Mouse (Mus musculus): ENCODE measurements around the gene Mrps5.
A peak's percentile ranks its signal among the peaks of the same experiment; 100 is the strongest.
"Not testable (repeated sequence)": the region's sequence is repeated elsewhere in the genome, so short reads cannot be mapped to it uniquely, and the experiment has no call there.

Mrps5 gene

GRCm38 (mm10) chr2:127586694-127587513, at the start of gene Mrps5, which contains the start of gene Zfp661:
Gene Mrps5 (plus strand): TSS chr2:127587222.
Gene Zfp661 (minus strand): TSS chr2:127587094.
- peak; percentile 86 for DNase-seq

DNA sequence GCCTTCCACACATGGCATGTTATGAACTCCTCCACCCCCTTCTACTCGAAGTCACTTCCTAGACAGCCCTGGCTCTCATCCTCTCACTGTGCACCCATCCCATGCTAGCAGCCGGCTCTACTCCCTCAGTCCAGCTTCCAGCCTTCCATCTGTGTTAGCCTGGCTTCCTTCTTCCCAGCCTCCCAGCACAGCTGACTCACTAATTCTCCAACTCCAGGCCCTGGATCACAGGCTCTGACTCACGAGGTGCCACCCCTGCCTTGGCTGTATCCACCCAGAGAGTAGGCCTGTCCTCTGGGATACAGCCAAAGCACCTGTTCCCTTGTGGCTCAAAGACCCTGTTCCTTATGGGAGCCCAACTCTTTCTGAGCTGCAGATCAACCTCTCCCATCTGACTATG, 49.5 kb upstream of the Mrps5 start:
- DNase-seq = peak; percentile 20

GRCm38 (mm10) chr2:127539494-127539893, 47.5 kb upstream of the Mrps5 start:
- DNase-seq = peak; percentile 63

DNA sequence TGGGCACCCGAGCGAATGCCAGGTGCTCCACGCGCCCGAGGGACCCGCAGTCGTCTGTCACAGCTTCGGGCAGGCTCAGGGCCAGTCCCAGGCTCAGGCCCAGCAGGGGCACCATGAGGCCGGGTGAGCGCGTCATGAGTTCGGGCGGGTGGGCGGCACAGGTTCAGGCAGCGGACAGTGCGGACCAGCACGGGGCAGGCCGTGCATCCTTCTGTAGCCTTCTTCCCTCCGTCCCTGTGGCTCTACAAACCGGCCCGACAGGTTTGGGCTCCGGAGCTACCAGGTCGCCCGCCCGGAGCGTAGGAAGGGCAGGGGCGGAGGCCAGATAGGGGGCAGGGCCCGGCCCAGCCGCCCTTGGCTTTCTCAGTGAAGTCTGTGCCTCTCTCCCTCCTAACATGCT, 45.8 kb upstream of the Mrps5 start, which contains the start of gene Prom2:
Gene Prom2 (minus strand): TSS at position 283 of the 400 bp plus-strand sequence.
- peak; percentile 66 for DNase-seq

GRCm38 (mm10) chr2:127541697-127542096, 45.3 kb upstream of the Mrps5 start:
- DNase-seq = peak; percentile 53

DNA sequence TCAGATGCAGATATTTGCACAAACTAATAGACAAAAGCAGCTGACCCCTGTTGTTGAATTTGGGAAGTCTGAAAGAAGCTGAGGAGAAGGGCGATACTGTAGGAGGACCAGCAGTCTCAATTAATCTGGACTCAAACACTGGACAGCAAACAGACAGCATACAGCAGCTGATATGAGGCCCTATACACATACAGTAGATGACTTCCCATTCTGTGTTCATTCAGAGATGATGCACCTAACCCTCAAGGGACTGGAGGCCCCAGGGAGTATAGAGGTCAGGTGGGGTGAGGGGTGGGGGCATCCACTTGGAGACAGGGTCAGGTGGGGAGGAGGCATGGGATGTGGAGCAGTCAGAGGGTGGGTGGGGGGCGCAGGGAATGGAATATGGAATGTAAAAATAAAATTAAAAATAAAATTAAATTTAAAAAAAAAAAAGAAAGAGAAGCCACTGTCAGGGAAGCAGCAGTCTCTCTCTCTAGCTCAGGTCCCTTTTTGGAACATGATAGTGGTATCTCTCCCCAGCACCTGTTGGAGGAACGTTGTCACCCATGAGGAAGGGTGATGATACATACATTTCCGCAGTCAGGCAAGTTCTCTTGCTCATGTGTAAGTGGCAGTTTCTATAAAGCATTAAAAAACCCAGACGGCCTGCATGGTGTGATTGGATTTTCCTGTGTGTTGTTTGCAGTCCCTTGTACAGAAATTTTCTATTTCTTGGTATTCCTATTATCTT, 38.5 kb upstream of the Mrps5 start:
- no peak for DNase-seq

GRCm38 (mm10) chr2:127549711-127550110, 37.3 kb upstream of the Mrps5 start:
- no peak for DNase-seq

- DNase-seq = no peak
These were observed 36.6 kb upstream of the Mrps5 start for GRCm38 (mm10) chr2:127550446-127550845.

DNA sequence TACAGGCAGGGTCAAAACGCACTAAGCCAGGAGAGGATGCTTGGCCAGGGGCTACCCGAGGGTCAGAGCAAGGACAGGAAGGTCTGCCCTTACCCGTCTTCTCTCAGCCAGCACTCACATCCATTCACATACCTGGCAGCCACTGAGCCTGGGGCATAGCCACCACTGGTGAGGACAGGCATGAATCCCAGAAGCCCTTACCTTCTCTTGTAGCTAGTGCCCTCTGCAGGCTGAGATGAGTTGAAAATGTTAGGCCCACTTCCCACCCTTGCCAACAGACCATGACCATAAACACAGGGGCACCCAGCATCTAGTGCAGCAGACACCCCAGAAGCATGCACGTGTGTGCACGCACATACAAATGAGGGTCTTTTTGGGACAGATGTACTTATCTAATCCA, 35.9 kb upstream of the Mrps5 start:
- DNase-seq = peak; percentile 89

DNA sequence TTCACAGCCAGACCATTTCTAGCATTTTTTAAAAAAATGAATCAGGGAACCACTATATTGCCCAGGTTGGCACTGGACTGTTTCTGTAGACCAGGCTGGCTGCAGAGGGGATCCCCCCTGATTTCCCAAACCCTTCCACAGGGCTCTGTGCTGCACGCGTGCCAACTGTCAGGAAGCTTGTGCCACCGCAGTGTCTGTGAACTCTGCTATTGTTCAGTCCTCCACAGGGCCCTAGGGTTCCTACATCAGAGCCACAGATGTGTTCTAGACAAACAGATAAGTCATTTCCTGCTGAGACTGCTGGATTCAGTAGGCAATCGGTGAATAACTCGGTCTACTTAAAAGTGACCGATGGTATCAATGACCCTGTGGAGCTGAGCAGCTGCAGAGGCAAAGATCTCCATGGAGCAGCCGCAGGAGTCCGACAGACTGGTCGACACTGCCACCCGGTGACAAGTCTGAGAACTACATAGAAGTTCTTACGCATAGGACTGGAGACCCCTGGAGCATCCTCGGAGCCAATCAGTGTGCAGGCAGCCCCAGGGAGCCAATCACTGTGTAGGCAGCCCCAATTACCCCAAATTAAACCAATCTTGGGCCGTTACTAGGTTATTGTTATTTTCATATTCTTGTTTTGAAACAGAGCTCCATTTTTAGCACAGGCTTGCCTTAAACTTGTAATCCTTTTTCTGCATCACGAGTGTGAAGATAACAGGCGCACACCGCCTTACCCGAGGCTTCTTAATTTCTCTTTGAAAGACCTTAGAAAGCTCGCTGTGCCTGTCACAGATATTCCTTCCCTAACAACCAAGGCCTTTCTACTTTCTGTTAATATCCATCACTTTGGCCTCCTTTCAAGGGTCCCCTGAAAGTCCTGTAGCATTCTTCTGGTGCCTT, 27.7 kb upstream of the Mrps5 start:
- peak; percentile 86 for DNase-seq

DNA sequence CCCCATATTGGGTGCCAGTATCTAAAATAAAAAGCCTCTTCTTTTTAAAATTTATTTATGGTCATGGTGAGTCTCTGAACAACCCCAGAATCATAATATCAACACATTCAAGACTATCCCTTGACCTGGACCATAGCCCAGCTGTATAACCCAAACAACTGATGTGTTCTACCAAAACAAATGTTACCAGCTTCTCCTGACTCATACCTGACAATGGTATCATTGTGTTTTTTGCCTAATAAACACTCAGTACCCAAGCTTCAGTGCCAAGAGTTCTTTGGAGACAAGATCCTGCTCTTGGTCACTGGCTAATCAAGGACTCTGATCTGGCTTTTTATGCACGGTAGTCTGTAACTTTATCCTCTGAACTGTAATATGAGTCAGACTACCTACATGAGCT, 13.7 kb upstream of the Mrps5 start:
- DNase-seq = no peak

- peak; percentile 98 for DNase-seq
These were observed 2.6 kb upstream of the Mrps5 start for GRCm38 (mm10) chr2:127584436-127584858.

DNA sequence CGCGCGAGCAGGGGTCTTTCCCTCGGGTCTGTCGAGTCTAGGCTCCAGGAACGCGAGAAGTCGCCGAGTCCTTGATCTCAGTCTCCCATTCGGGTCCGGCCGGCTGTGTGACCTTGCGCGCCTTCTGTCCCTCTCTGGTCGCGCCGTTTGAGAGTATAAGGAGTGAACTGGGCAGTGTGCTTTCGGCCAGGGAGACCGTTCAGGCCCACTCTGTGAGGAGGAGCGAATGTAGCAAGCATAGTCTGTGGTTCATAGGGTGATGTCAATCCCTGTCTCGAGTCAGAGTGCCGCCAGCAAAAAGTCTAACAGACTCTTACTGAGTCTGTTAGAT, 457 bp downstream of the Mrps5 start:
- no peak for DNase-seq

- no peak for DNase-seq
These were observed 1.9 kb downstream of the Mrps5 start for GRCm38 (mm10) chr2:127588897-127589296.

DNA sequence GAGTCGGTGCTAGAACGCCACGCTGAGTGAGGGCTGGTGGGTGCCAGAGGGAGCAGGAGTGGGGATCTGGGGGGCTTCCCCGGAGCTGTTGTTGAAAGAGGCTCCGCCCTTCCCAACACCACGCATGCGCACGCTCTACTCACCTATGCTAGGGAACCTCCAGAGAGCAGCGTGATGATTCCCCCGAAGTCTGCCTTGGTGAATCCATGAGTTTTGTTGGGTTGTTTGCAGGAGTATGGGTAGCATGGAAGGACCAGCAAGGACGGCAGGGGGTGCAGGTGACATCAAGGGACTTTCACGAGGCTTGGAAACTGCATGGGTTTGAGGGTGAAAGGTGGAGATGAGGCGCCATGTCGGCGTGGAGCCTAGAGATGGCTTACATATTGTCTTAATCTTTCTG, 3.2 kb downstream of the Mrps5 start:
- no peak for DNase-seq

DNA sequence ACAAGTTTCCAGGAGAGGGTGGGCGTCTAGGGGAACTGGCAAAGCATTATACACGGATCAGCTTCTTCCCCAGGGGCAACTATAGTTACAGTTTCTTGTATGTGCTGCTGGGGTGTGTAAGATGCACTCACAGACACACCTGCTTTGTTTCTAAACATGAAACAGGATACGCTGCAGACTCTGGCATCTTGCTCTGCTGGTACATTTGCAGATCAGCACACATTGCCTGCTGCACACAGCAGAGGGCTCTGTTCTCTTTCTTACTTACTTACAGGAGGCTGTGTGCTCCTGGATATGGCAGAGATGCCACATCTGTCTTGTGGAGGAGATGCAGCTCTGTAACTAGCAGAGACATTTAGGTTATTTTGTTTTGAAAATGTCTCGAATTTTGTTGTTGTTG, 3.8 kb downstream of the Mrps5 start:
- DNase-seq = no peak

- not testable (repeated sequence) for DNase-seq
These were observed 16.4 kb downstream of the Mrps5 start for GRCm38 (mm10) chr2:127603383-127603782.

GRCm38 (mm10) chr2:127605203-127605602, 18.2 kb downstream of the Mrps5 start:
- DNase-seq = no peak

- no peak for DNase-seq
These were observed 21.2 kb downstream of the Mrps5 start for GRCm38 (mm10) chr2:127608234-127608633.

- DNase-seq = no peak
These were observed 22.0 kb downstream of the Mrps5 start for GRCm38 (mm10) chr2:127608986-127609385.

GRCm38 (mm10) chr2:127611386-127611785, 24.4 kb downstream of the Mrps5 start:
- DNase-seq = no peak

DNA sequence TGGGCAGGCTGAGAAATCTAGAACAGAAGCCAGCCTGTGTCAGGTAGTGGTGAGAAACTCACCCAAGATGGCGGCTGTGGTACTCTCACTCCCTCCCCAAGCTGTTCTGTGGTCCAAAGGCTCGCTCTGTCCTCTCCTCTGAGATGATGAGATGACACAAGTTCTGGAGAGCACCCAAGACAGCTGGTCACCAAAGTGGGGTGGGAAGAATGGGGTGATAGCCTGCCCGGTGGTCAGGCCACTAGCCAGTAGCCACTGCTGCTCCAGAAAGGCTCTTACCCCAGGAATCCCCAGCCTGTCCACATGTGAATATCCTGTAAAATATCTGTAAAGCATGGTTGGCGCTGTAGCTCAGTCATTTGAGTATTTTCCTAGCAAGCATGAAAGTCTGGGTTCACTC, 25.3 kb downstream of the Mrps5 start:
- no peak for DNase-seq

DNA sequence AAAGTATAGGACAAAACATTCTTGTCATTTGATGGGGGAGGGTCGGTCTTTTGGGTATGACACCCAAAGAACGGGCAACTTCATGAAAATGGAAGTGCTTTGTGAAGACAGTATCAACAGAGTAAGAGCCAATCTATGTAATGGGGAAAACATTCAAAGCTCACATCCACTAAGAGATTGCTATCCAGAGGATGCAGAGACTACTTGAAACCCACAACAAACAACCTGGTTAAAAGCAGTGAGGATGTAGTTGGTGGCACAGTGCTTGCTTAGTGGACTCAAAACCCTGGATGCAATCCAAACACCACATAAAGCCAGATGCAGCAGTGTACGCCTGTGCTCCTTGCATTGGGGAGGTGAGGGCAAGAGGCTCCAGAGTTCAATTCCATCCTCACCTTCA, 32.3 kb downstream of the Mrps5 start:
- no peak for DNase-seq
